Mouse (Mus musculus): Measurements from ENCODE around the gene Hist1h3a. TPM values are rescaled to one million over a fixed set of nuclear protein-coding genes. Genes with fewer than 3 reads are reported as not detected.

The Hist1h3a gene
- polyA plus RNA-seq, 1 experiment from 2014 or later: 3.2 TPM

DNA sequence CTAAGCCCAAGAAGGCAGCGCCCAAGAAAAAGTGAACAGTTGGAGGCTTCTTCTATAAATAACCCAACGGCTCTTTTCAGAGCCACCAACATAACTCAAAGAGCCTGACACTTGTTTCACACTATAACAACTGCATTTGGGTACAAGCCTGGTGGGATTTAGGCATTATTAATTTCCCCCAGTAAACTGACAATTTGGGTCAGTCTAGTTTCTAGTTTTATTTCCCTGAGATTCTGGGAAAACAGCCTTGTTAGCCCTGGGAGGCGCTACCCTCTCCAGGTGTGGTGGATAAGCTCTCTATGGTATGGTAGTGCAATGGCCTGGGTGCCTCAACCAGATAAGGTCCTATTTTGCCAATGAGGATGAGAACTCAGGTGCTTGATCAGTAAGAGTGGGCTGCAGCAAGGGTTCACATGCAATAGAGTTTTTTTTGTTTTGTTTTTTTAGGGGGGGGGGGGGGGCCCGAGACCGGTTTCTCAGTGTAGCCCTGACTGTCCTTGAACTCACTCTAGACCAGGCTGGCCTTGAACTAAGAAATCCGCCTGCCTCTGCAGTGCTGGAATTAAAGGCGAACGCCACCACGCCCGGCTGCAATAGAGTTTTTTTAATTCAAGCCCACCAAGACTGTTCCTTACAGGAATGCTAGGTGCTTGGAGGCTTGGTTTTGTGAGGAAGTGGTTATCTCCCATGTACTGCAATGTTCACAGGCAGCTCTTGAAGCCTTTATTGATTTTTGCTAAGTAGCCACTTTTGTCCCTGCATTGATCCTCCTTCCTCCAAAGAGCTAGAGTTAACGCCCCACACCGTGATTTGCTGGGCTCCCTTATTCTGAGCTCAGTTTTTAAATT, 2.4 kb upstream of the Hist1h3a start:
- DNase-seq (ENCODE audit: low spot score): no peak
- peaks cover 24% of the 10 kb centered on the region for H3K4me1 ChIP-seq
- no peaks in the 10 kb centered on the region for H3K36me3 ChIP-seq
- no peaks in the 10 kb centered on the region for H3K27me3 ChIP-seq (ENCODE audit: insufficient read depth, poor library complexity, severe bottlenecking)
- H3K4me3 ChIP-seq: peak overlapping the region; percentile 62
- WGBS: 34% methylated on average over 12 of the region's 12 CpGs
- H3K27ac ChIP-seq: peak overlapping the region; percentile 88
- H3K9me3 ChIP-seq: no peaks in the 10 kb centered on the region

- H3K4me1 ChIP-seq: peaks cover 23% of the 10 kb centered on the region
- peak within 1 kb of the TSS; percentile 62 for H3K4me3 ChIP-seq
- peak within 1 kb of the TSS; percentile 88 for H3K27ac ChIP-seq
- no peaks in the 10 kb centered on the region for H3K9me3 ChIP-seq
- peak; percentile 96 for DNase-seq (ENCODE audit: low spot score)
- no peaks in the 10 kb centered on the region for H3K36me3 ChIP-seq
- H3K27me3 ChIP-seq (ENCODE audit: insufficient read depth, poor library complexity, severe bottlenecking): no peaks in the 10 kb centered on the region
- 3% methylated on average over 34 of the region's 34 CpGs for WGBS
Measured at GRCm38 (mm10) chr13:23763586-23764323, 1.6 kb upstream of the Hist1h3a start, which contains the start of gene Hist1h1a. Gene Hist1h1a (plus strand): TSS chr13:23763666.

- peak overlapping the region; percentile 62 for H3K4me3 ChIP-seq
- H3K9me3 ChIP-seq: no peaks in the 10 kb centered on the region
- no peaks in the 10 kb centered on the region for H3K36me3 ChIP-seq
- no peaks in the 10 kb centered on the region for H3K27me3 ChIP-seq (ENCODE audit: insufficient read depth, poor library complexity, severe bottlenecking)
- H3K4me1 ChIP-seq: peaks cover 21% of the 10 kb centered on the region
- no peak for DNase-seq (ENCODE audit: low spot score)
- peak overlapping the region; percentile 88 for H3K27ac ChIP-seq
- 2% methylated on average over 10 of the region's 10 CpGs for WGBS
Measured at GRCm38 (mm10) chr13:23763242-23763585, 1.0 kb upstream of the Hist1h3a start.

GRCm38 (mm10) chr13:23760972-23761864, 968 bp downstream of the Hist1h3a start, which contains the start of gene Hist1h4a:
Gene Hist1h4a (minus strand): TSS chr13:23761230.
- no peaks in the 10 kb centered on the region for H3K9me3 ChIP-seq
- H3K27ac ChIP-seq: peak within 1 kb of the TSS; percentile 88
- DNase-seq (ENCODE audit: low spot score): peak; percentile 99
- peaks cover 21% of the 10 kb centered on the region for H3K4me1 ChIP-seq
- peak within 1 kb of the TSS; percentile 62 for H3K4me3 ChIP-seq
- no peaks in the 10 kb centered on the region for H3K27me3 ChIP-seq (ENCODE audit: insufficient read depth, poor library complexity, severe bottlenecking)
- no peaks in the 10 kb centered on the region for H3K36me3 ChIP-seq
- under 1% methylated on average over 70 of the region's 72 CpGs for WGBS

DNA sequence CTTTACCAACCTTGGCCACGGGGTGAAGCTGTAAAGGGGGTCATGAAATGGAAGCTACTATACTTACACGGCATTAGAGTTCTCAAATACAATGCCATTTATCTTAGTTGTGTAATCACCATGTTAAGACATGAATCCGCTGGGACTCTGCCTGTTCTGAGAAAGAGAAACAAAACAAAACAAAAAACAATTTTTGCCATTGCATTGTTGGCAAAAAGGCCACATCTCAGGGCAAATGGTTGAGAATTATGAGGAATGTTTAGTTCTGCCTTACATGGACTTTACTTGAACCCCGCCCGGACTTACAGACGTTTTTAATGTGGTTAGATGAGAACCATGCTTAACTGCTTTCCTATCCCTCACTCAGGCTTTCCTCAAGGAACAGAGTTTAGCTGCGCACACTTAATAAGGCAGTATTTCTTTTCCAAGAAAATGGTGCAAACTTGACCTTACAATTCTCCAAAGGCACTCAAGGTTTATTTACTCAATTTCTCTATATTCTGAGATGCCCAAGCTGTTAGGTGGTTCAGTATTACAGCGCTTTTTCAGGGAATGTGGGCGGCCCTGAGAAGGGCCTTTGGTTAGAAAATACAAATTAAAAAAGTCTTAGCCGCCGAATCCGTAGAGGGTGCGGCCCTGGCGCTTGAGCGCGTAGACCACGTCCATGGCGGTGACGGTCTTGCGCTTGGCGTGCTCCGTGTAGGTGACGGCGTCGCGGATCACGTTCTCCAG, 1.8 kb downstream of the Hist1h3a start:
- no peaks in the 10 kb centered on the region for H3K9me3 ChIP-seq
- H3K36me3 ChIP-seq: no peaks in the 10 kb centered on the region
- H3K27ac ChIP-seq: peak overlapping the region; percentile 88
- 2% methylated on average over 24 of the region's 27 CpGs for WGBS
- H3K27me3 ChIP-seq (ENCODE audit: insufficient read depth, poor library complexity, severe bottlenecking): no peaks in the 10 kb centered on the region
- no peak for DNase-seq (ENCODE audit: low spot score)
- peaks cover 21% of the 10 kb centered on the region for H3K4me1 ChIP-seq
- H3K4me3 ChIP-seq: peak overlapping the region; percentile 62

- Histone ChIP-seq H3K36me3 (no peaks in the 10 kb centered on the region), H3K27me3 (ENCODE audit: insufficient read depth, poor library complexity, severe bottlenecking) (no peaks in the 10 kb centered on the region), H3K4me1 (peaks cover 21% of the 10 kb centered on the region), H3K27ac (peak overlapping the region; percentile 88), H3K9me3 (no peaks in the 10 kb centered on the region), H3K4me3 (peak overlapping the region; percentile 62)
- 66% methylated on average over 1 of the region's 1 CpGs for whole genome bisulfite sequencing
- DNase-seq (ENCODE audit: low spot score): no peak
Measured at GRCm38 (mm10) chr13:23759916-23760239, 2.3 kb downstream of the Hist1h3a start.

DNA sequence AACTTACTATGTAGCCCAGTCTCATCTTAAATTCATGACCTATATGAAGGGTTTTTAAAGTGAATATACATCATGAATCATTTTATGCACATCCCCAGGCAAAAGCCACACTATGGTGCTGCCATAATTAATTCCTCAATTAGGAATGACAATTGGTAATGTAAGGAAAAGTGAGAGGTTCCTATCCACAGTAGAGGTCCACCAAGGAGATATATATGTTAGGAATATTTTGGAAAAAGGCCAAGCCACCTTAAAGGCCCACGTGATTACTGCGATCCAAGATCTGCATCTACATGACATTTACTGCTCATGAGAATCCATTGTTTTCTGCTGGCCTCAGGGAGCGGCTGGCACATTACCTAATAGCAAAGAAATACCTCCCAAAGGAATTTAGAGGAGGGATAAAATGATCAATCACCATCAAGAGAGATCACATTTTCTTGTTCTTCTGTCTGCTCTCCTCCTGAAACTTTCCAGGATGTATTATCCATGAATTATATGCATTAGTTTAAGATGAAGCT, 2.9 kb downstream of the Hist1h3a start:
- no peaks in the 10 kb centered on the region for H3K9me3 ChIP-seq
- peak overlapping the region; percentile 88; the same call in 1 of the 2 replicates for H3K27ac ChIP-seq
- no peak overlapping the region for H3K4me3 ChIP-seq
- 73% methylated on average over 3 of the region's 3 CpGs for WGBS
- H3K36me3 ChIP-seq: no peaks in the 10 kb centered on the region
- H3K27me3 ChIP-seq (ENCODE audit: insufficient read depth, poor library complexity, severe bottlenecking): no peaks in the 10 kb centered on the region
- peaks cover 19% of the 10 kb centered on the region for H3K4me1 ChIP-seq
- no peak for DNase-seq (ENCODE audit: low spot score)

DNA sequence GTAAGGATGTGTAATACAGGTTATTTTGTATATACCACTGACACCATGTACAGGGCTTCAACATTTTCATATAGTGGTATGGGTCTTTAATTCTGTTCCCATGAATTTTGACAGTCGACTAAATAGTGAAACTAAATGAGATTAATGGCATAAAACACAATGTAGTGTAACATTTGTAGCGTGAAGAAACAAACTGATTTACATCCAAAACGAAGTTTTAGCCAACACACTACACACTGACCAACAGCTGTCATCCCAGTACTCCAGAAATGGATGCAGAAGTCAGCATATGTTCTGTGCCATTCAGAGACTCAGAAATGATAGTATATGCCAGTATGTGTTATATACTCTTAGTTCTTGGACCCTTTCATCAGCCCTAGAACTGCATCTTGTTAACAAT, 4.3 kb downstream of the Hist1h3a start:
- H3K27me3 ChIP-seq (ENCODE audit: insufficient read depth, poor library complexity, severe bottlenecking): no peaks in the 10 kb centered on the region
- peak overlapping the region; percentile 87 for H3K27ac ChIP-seq
- DNase-seq (ENCODE audit: low spot score): no peak
- no peaks in the 10 kb centered on the region for H3K36me3 ChIP-seq
- 54% methylated on average over 3 of the region's 3 CpGs for whole genome bisulfite sequencing
- peak overlapping the region; percentile 59; the same call in 1 of the 2 replicates for H3K4me3 ChIP-seq
- peaks cover 10% of the 10 kb centered on the region for H3K4me1 ChIP-seq
- no peaks in the 10 kb centered on the region for H3K9me3 ChIP-seq

- WGBS: 3% methylated on average over 18 of the region's 23 CpGs
- Histone ChIP-seq H3K27me3 (ENCODE audit: insufficient read depth, poor library complexity, severe bottlenecking) (no peaks in the 10 kb centered on the region), H3K27ac (peak overlapping the region; percentile 87), H3K36me3 (no peaks in the 10 kb centered on the region), H3K9me3 (no peaks in the 10 kb centered on the region), H3K4me3 (peak overlapping the region; percentile 59), H3K4me1 (peaks cover 13% of the 10 kb centered on the region)
- peak; percentile 81 for DNase-seq (ENCODE audit: low spot score)
Measured at GRCm38 (mm10) chr13:23757211-23757773, 4.9 kb downstream of the Hist1h3a start.

- 0% methylated on average over 20 of the region's 22 CpGs for WGBS
- Histone ChIP-seq H3K27me3 (ENCODE audit: insufficient read depth, poor library complexity, severe bottlenecking) (no peaks in the 10 kb centered on the region), H3K27ac (peak within 1 kb of the TSS; percentile 87), H3K4me1 (peaks cover 13% of the 10 kb centered on the region), H3K4me3 (peak within 1 kb of the TSS; percentile 59), H3K36me3 (no peaks in the 10 kb centered on the region), H3K9me3 (no peaks in the 10 kb centered on the region)
- peak; percentile 95 for DNase-seq (ENCODE audit: low spot score)
Measured at GRCm38 (mm10) chr13:23756790-23757189, 5.4 kb downstream of the Hist1h3a start, which contains the start of gene Hist1h4b. Gene Hist1h4b (plus strand): TSS chr13:23757013.

DNA sequence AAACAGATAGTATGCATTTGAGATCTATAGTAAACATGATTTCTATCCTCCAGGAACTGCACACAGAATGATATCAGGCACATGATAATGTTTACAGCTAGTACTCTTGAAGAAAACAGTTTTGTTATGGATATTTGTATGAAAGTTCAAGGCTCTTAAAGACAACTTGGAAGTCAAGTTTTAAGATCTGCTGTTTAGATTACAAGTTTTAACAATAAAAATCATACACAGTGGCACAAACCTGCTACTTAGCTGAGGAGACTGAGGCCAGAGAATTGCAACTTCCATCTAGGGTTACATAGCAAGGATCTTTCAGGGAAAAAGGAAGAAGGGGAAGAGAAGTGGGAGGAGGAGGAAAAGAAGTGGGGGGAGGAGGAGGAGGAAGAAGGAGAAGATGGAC, 7.2 kb downstream of the Hist1h3a start:
- Histone ChIP-seq H3K9me3 (no peaks in the 10 kb centered on the region), H3K27ac (peak overlapping the region; percentile 78; the same call in 1 of the 2 replicates), H3K36me3 (no peaks in the 10 kb centered on the region), H3K27me3 (ENCODE audit: insufficient read depth, poor library complexity, severe bottlenecking) (no peaks in the 10 kb centered on the region), H3K4me3 (no peak overlapping the region), H3K4me1 (peaks cover 7% of the 10 kb centered on the region)
- DNase-seq (ENCODE audit: low spot score): no peak

Data from heart, embryonic 10.5 days (tissue).